Mouse (Mus musculus): ENCODE measurements at regions not wholly inside any gene's neighbourhood (a gene's known extent, or its start where the extent isn't known, plus 50 kb on each side); places are given as distances from the start of the nearest gene placed in this dataset.
"Not testable (repeated sequence)": the region's sequence is repeated elsewhere in the genome, so short reads cannot be mapped to it uniquely, and the experiment has no call there.

DNA sequence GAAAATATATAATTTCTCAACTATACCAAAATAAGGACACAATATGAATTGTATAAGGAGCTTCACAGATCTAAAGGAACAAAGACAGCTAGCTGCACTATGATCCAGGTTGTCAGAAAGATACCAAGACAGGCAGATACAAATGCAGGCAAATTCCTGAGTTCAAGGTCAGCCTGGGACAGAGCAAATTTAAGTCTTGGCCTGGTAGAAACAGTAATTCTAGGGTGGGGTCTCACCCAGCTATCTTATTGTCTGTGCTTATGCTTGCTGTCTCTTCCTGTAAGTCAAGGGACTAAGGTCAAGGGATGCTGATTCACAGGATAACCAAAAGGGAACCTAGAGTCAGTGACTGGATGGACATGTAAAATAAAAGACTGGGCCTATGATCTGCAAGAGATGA, 250.4 kb downstream of the Nucb2 start:
- no peak for ATAC-seq (replicated peaks; ENCODE audit: low FRiP score)
- Histone ChIP-seq H3K36me3 (ENCODE audit: control insufficient read depth, insufficient read depth, low read length) (no peaks in the 10 kb centered on the region), H3K4me1 (replicated peaks; ENCODE audit: control insufficient read depth, insufficient read depth, low read length) (no peaks in the 10 kb centered on the region), H3K27ac (ENCODE audit: low read depth, low read length) (no peak overlapping the region), H3K9ac (ENCODE audit: low read length) (no peak overlapping the region), H3K27me3 (ENCODE audit: control insufficient read depth, insufficient read depth, low read length) (no peaks in the 10 kb centered on the region), H3K4me3 (ENCODE audit: low read depth, low read length) (no peak overlapping the region), H3K4me2 (ENCODE audit: low read depth, low read length, severe bottlenecking) (no peak overlapping the region), H3K9me3 (ENCODE audit: control insufficient read depth, low read length) (no peaks in the 10 kb centered on the region)
- no peak for DNase-seq (ENCODE audit: low spot score)

DNA sequence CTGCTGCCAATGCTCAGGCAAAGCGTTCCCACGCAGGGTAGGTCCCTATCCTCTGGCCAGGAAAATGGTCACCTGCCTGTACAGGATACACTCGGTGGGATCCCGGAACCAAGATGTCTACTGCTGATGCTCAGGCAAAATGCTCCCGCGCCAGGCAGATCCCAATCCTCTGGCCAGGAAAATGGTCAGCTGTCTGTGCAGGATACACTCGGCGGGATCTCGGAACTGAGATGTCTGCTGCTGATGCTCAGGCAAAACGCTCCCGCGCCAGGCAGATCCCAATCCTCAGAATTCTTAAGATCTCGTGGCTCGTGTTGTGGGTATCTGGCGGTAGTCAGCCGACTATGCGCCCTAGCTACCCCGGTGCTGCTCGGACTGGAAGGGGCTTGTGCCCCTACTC, 288.0 kb downstream of the Nucb2 start:
- H3K27ac ChIP-seq (ENCODE audit: low read depth, low read length); ATAC-seq (replicated peaks; ENCODE audit: low FRiP score); H3K9me3 ChIP-seq (ENCODE audit: control insufficient read depth, low read length); H3K36me3 ChIP-seq (ENCODE audit: control insufficient read depth, insufficient read depth, low read length); H3K27me3 ChIP-seq (ENCODE audit: control insufficient read depth, insufficient read depth, low read length); H3K9ac ChIP-seq (ENCODE audit: low read length); H3K4me3 ChIP-seq (ENCODE audit: low read depth, low read length); DNase-seq (ENCODE audit: low spot score); H3K4me2 ChIP-seq (ENCODE audit: low read depth, low read length, severe bottlenecking); H3K4me1 ChIP-seq (replicated peaks; ENCODE audit: control insufficient read depth, insufficient read depth, low read length): not testable (repeated sequence)
- WGBS: 93% methylated on average over 19 of the region's 19 CpGs

DNA sequence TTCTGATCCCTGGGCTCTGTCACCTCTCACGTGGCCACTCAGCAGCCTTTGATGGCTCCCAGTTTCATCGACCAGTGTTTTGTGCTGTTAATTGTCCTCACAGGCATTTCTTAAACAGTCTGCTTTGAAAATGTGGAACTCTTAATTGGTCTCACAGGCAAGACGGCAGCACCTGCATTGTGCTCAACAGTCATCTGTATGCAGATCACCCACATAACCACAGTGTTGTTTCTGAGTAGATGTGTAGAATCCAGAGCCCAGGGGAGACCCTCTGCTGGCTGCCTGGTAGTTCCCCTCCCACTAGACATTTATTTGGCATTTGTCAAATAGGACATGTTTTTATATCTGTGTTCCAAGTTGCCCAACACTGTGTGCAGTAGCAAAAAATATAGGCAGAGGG, 304.3 kb downstream of the Nucb2 start:
- Histone ChIP-seq H3K9me3 (ENCODE audit: control insufficient read depth, low read length) (no peaks in the 10 kb centered on the region; the same call in 1 of the 2 replicates), H3K4me3 (ENCODE audit: low read depth, low read length) (no peak overlapping the region), H3K4me2 (ENCODE audit: low read depth, low read length, severe bottlenecking) (no peak overlapping the region), H3K27me3 (ENCODE audit: control insufficient read depth, insufficient read depth, low read length) (no peaks in the 10 kb centered on the region), H3K4me1 (replicated peaks; ENCODE audit: control insufficient read depth, insufficient read depth, low read length) (no peaks in the 10 kb centered on the region), H3K27ac (ENCODE audit: low read depth, low read length) (no peak overlapping the region), H3K36me3 (ENCODE audit: control insufficient read depth, insufficient read depth, low read length) (no peaks in the 10 kb centered on the region), H3K9ac (ENCODE audit: low read length) (no peak overlapping the region)
- 37% methylated on average over 3 of the region's 3 CpGs for WGBS
- ATAC-seq (replicated peaks; ENCODE audit: low FRiP score) (peak; percentile 61), DNase-seq (ENCODE audit: low spot score) (no peak)

DNA sequence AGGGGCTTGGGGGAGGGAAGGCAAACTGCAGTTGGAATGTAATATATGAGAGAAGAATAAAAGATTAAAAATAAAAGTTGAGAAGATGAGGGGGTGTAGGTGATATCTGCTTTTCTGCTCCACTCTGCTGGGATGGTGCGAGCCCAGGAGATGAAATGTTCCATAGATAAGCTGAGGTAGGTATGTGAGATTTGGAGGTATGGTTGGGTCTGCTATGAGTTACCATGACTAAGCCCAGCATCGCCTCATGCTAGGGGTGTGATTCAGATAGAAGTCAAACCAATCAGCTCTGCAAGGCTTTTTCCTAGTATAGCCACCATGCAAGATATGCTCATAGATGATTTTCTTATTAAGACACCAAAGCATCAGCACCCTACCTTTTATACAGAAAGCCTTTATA, 312.3 kb downstream of the Nucb2 start:
- no peaks in the 10 kb centered on the region for H3K9me3 ChIP-seq (ENCODE audit: control insufficient read depth, low read length)
- H3K27me3 ChIP-seq (ENCODE audit: control insufficient read depth, insufficient read depth, low read length): no peaks in the 10 kb centered on the region
- no peaks in the 10 kb centered on the region for H3K4me1 ChIP-seq (replicated peaks; ENCODE audit: control insufficient read depth, insufficient read depth, low read length)
- H3K36me3 ChIP-seq (ENCODE audit: control insufficient read depth, insufficient read depth, low read length): no peaks in the 10 kb centered on the region
- H3K9ac ChIP-seq (ENCODE audit: low read length): no peak overlapping the region
- WGBS: 92% methylated on average over 2 of the region's 2 CpGs
- H3K4me3 ChIP-seq (ENCODE audit: low read depth, low read length): no peak overlapping the region
- ATAC-seq (replicated peaks; ENCODE audit: low FRiP score) (no peak), DNase-seq (ENCODE audit: low spot score) (no peak)
- H3K27ac ChIP-seq (ENCODE audit: low read depth, low read length): no peak overlapping the region
- H3K4me2 ChIP-seq (ENCODE audit: low read depth, low read length, severe bottlenecking): no peak overlapping the region

DNA sequence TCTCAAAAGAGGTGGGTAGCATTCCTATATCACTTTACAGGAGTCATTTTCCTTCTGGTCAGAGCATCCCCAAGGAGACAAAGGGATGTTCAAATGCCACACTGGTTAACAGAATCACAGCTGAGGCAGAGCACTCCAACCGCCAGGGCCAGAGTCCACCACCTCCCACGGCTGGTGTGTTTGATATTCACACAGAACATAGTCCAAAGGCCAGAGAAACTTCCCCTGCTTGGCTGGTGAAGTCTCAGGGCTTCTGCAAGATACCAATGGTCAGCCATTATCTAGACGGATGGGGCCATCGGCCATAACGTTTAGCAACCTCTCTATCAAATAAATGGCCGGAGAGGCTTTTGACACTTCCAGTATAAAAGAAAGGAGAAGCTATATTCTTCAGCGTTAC, 313.8 kb downstream of the Nucb2 start:
- Histone ChIP-seq H3K4me3 (ENCODE audit: low read depth, low read length) (no peak overlapping the region), H3K9me3 (ENCODE audit: control insufficient read depth, low read length) (no peaks in the 10 kb centered on the region), H3K4me2 (ENCODE audit: low read depth, low read length, severe bottlenecking) (no peak overlapping the region), H3K27ac (ENCODE audit: low read depth, low read length) (no peak overlapping the region), H3K4me1 (replicated peaks; ENCODE audit: control insufficient read depth, insufficient read depth, low read length) (no peaks in the 10 kb centered on the region), H3K9ac (ENCODE audit: low read length) (no peak overlapping the region), H3K27me3 (ENCODE audit: control insufficient read depth, insufficient read depth, low read length) (no peaks in the 10 kb centered on the region), H3K36me3 (ENCODE audit: control insufficient read depth, insufficient read depth, low read length) (no peaks in the 10 kb centered on the region)
- ATAC-seq (replicated peaks; ENCODE audit: low FRiP score) (no peak), DNase-seq (ENCODE audit: low spot score) (no peak)
- 90% methylated on average over 7 of the region's 7 CpGs for WGBS

DNA sequence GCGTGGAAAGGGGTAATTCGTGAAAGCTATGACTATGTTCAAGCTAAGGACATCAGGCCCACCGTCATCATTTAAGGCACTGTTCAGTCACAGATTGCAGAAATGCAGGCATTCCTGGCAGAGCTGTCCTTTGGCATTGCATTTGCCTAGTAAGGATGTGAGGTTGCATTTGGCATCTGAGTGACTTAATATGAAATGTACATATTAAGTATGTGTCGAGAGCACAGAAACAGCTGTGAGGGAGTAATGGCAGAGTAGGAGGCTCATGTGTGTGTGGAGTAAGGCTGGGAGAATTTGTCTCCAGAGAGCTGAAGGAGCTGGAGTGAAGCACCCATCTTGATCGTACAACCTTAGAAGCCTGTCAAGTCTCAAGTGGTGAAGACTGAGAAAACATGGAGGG, 316.4 kb downstream of the Nucb2 start:
- WGBS: 91% methylated on average over 5 of the region's 5 CpGs
- H3K27ac ChIP-seq (ENCODE audit: low read depth, low read length): no peak overlapping the region

DNA sequence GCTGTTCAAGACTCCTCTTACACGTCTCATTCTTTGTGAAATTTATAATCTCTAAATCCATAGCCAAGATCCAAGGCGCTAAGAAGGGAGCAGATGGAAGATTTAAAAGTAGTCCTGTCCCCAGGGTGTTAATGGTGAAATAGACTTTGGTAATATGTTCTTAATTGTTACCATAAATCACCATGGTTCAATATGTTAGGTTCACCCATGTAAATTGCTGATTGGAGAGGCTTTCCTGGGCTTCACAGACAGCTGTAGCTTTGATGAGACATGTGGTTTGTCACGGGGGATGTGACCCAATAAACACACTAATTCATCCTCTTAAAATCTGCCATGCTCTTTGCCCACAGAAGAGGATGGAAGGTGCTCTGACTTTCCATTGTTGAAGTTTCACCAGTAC, 338.7 kb downstream of the Nucb2 start:
- WGBS: 72% methylated on average over 3 of the region's 3 CpGs
- no peak overlapping the region for H3K27ac ChIP-seq (ENCODE audit: low read depth, low read length)
- no peaks in the 10 kb centered on the region for H3K4me1 ChIP-seq (replicated peaks; ENCODE audit: control insufficient read depth, insufficient read depth, low read length)
- ATAC-seq (replicated peaks; ENCODE audit: low FRiP score): no peak
- H3K36me3 ChIP-seq (ENCODE audit: control insufficient read depth, insufficient read depth, low read length): no peaks in the 10 kb centered on the region
- H3K9me3 ChIP-seq (ENCODE audit: control insufficient read depth, low read length): no peaks in the 10 kb centered on the region
- H3K27me3 ChIP-seq (ENCODE audit: control insufficient read depth, insufficient read depth, low read length): no peaks in the 10 kb centered on the region
- H3K9ac ChIP-seq (ENCODE audit: low read length): no peak overlapping the region
- no peak overlapping the region for H3K4me2 ChIP-seq (ENCODE audit: low read depth, low read length, severe bottlenecking)
- no peak overlapping the region for H3K4me3 ChIP-seq (ENCODE audit: low read depth, low read length)
- no peak for DNase-seq (ENCODE audit: low spot score)

More for the DNA sequence above, 316.4 kb downstream of the Nucb2 start:
- no peaks in the 10 kb centered on the region for H3K9me3 ChIP-seq (ENCODE audit: control insufficient read depth, low read length)
- no peak for ATAC-seq (replicated peaks; ENCODE audit: low FRiP score)
- H3K4me1 ChIP-seq (replicated peaks; ENCODE audit: control insufficient read depth, insufficient read depth, low read length): no peaks in the 10 kb centered on the region
- no peaks in the 10 kb centered on the region for H3K27me3 ChIP-seq (ENCODE audit: control insufficient read depth, insufficient read depth, low read length)
- no peak overlapping the region for H3K4me2 ChIP-seq (ENCODE audit: low read depth, low read length, severe bottlenecking)
- H3K4me3 ChIP-seq (ENCODE audit: low read depth, low read length): no peak overlapping the region
- H3K36me3 ChIP-seq (ENCODE audit: control insufficient read depth, insufficient read depth, low read length): no peaks in the 10 kb centered on the region
- DNase-seq (ENCODE audit: low spot score): no peak
- no peak overlapping the region for H3K9ac ChIP-seq (ENCODE audit: low read length)

DNA sequence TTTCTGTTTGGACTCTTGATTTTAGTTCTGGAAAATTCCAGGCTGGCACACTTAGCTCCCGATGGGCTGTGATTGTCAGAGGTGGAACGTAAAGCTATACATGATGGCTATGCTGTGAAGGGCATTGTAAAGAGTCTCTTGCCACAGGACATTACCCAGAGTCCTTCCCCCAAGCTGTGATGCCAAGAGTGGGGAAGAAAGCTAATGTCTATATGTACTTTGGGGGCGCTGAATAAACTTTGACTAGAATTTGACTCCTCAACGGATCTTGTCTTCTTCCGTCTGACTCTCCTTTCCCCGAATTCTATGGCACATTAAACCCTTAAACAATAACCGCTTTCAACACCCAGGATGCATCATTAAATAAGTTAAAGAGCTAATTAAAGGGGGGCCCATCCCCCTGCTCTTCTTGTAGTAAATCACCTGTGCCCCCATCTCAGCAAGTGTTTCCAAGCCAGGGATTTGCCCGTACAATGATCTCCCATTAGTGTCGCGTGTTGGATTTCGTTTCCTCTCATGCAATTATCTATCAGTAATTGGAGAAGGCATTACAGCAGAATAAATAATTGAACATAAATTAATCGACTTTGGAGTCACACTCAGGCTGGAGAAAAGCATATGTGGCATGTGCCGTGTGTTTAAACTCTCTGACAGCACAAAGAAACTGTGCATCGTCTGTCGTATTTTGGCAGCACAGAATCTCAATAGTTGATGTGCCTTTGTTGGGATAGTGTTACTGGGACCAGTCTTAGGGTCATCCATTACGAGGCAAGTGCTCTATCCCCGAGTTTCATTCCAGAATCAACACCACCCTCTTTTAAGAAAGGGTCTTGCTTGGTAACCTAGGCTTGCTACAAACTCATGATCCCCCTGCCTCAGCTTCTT, 343.9 kb downstream of the Nucb2 start:
- H3K4me2 ChIP-seq (ENCODE audit: low read depth, low read length, severe bottlenecking): no peak overlapping the region
- H3K4me1 ChIP-seq (replicated peaks; ENCODE audit: control insufficient read depth, insufficient read depth, low read length): no peaks in the 10 kb centered on the region
- H3K27me3 ChIP-seq (ENCODE audit: control insufficient read depth, insufficient read depth, low read length): no peaks in the 10 kb centered on the region
- H3K4me3 ChIP-seq (ENCODE audit: low read depth, low read length): no peak overlapping the region
- no peak overlapping the region for H3K27ac ChIP-seq (ENCODE audit: low read depth, low read length)
- H3K36me3 ChIP-seq (ENCODE audit: control insufficient read depth, insufficient read depth, low read length): no peaks in the 10 kb centered on the region
- DNase-seq (ENCODE audit: low spot score): no peak
- 80% methylated on average over 17 of the region's 17 CpGs for WGBS
- H3K9me3 ChIP-seq (ENCODE audit: control insufficient read depth, low read length): no peaks in the 10 kb centered on the region
- no peak overlapping the region for H3K9ac ChIP-seq (ENCODE audit: low read length)
- ATAC-seq (replicated peaks; ENCODE audit: low FRiP score): no peak

DNA sequence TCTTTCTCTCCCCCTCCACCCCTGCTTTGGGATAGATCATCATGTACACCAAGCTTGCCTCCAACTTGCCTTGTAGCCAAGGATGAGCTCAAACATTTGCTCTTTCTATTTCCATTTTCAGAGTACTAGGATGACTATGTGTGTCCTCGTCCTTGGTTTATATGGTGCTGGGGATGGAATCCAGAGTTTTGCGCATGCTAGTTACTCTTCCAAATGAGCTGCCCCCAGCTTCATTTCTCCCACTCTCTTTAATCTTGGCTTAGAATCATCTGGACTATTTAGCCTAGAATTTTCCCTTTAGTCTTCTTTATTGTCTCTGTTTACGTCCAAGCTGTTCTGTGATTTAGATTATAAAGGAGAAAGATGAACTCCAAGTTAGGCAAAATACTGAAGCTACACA, 349.2 kb downstream of the Nucb2 start:
- no peak for DNase-seq (ENCODE audit: low spot score)
- Histone ChIP-seq H3K9ac (ENCODE audit: low read length) (no peak overlapping the region), H3K27ac (ENCODE audit: low read depth, low read length) (no peak overlapping the region), H3K4me3 (ENCODE audit: low read depth, low read length) (no peak overlapping the region), H3K4me1 (replicated peaks; ENCODE audit: control insufficient read depth, insufficient read depth, low read length) (no peaks in the 10 kb centered on the region), H3K27me3 (ENCODE audit: control insufficient read depth, insufficient read depth, low read length) (no peaks in the 10 kb centered on the region), H3K9me3 (ENCODE audit: control insufficient read depth, low read length) (no peaks in the 10 kb centered on the region), H3K4me2 (ENCODE audit: low read depth, low read length, severe bottlenecking) (no peak overlapping the region), H3K36me3 (ENCODE audit: control insufficient read depth, insufficient read depth, low read length) (no peaks in the 10 kb centered on the region)
- WGBS: 88% methylated on average over 3 of the region's 3 CpGs
- ATAC-seq (replicated peaks; ENCODE audit: low FRiP score): no peak

All from forebrain, embryonic 11.5 days (tissue).